Mouse (Mus musculus) adrenal gland, postnatal 14 days (tissue): ENCODE results near the gene Tgm3. TPM values are rescaled to one million over a fixed set of nuclear protein-coding genes. Genes with fewer than 3 reads are reported as not detected.

Experiments
- DNase-seq: peaks from one replicate; pipeline ENCODE4 v3.0.0; 2021; ENCODE audit warnings: mixed read lengths
- long read RNA-seq, 2 experiments: library from polyadenylated mRNA; stranded (forward); transcript quantifications; one replicate each; pipeline ENCODE4 v2.0.0; 2021
- total RNA-seq: library from RNA; stranded (reverse); gene quantifications from 2 replicates; pipeline ENCODE4 v1.2.3, GENCODE M21; 2021

Gene Tgm3
- 1.1 and 1.7 TPM in 2 replicates for total RNA-seq
- long read RNA-seq, experiment 1, partial matches to known transcripts = 1 of 1 reads
- long read RNA-seq, experiment 1, other reads (novel, unspliced or antisense) = 0 of 1 reads
- long read RNA-seq, experiment 2, full-length matches to known transcripts = 2 of 2 reads
- long read RNA-seq, experiment 2, partial matches to known transcripts = 0 of 2 reads
- long read RNA-seq, experiment 2, other reads (novel, unspliced or antisense) = 0 of 2 reads

- no peak for DNase-seq
Measured at GRCm38 (mm10) chr2:130012026-130012425, at the start of gene Tgm3. Gene Tgm3 (plus strand): TSS chr2:130012349.

GRCm38 (mm10) chr2:129980608-129981007, 31.5 kb upstream of the Tgm3 start:
- DNase-seq = no peak

GRCm38 (mm10) chr2:129987527-129988045, 24.6 kb upstream of the Tgm3 start:
- DNase-seq = no peak

- DNase-seq = no peak
Measured at GRCm38 (mm10) chr2:129989646-129990045, 22.5 kb upstream of the Tgm3 start.

- DNase-seq = no peak
Measured at GRCm38 (mm10) chr2:129994468-129994867, 17.7 kb upstream of the Tgm3 start.

- DNase-seq = no peak
Measured at GRCm38 (mm10) chr2:129998476-129998875, 13.7 kb upstream of the Tgm3 start.

GRCm38 (mm10) chr2:129999296-129999695, 12.9 kb upstream of the Tgm3 start:
- DNase-seq = no peak

GRCm38 (mm10) chr2:130000601-130001000, 11.5 kb upstream of the Tgm3 start:
- no peak for DNase-seq

GRCm38 (mm10) chr2:130004046-130004445, 8.1 kb upstream of the Tgm3 start:
- DNase-seq = peak; percentile 42

GRCm38 (mm10) chr2:130009371-130009770, 2.8 kb upstream of the Tgm3 start:
- no peak for DNase-seq

GRCm38 (mm10) chr2:130013646-130014045, 1.5 kb downstream of the Tgm3 start:
- no peak for DNase-seq

GRCm38 (mm10) chr2:130015196-130015595, 3.0 kb downstream of the Tgm3 start:
- DNase-seq = peak; percentile 70

GRCm38 (mm10) chr2:130018084-130018483, 5.9 kb downstream of the Tgm3 start:
- DNase-seq = no peak

- peak; percentile 62 for DNase-seq
Measured at GRCm38 (mm10) chr2:130027890-130028289, 15.7 kb downstream of the Tgm3 start.

- no peak for DNase-seq
Measured at GRCm38 (mm10) chr2:130029826-130030225, 17.7 kb downstream of the Tgm3 start.

GRCm38 (mm10) chr2:130032661-130033060, 20.5 kb downstream of the Tgm3 start:
- no peak for DNase-seq

- DNase-seq = no peak
Measured at GRCm38 (mm10) chr2:130036846-130037245, 24.7 kb downstream of the Tgm3 start.

GRCm38 (mm10) chr2:130038971-130039370, 26.8 kb downstream of the Tgm3 start:
- DNase-seq = no peak

- DNase-seq = no peak
Measured at GRCm38 (mm10) chr2:130040190-130040886, 28.2 kb downstream of the Tgm3 start.

GRCm38 (mm10) chr2:130043835-130044234, 31.7 kb downstream of the Tgm3 start:
- peak; percentile 63 for DNase-seq

GRCm38 (mm10) chr2:130047923-130048440, 35.8 kb downstream of the Tgm3 start:
- peak; percentile 41 for DNase-seq

- DNase-seq = no peak
Measured at GRCm38 (mm10) chr2:130048792-130049191, 36.6 kb downstream of the Tgm3 start.

- no peak for DNase-seq
Measured at GRCm38 (mm10) chr2:130058149-130058548, 46.0 kb downstream of the Tgm3 start.
